Mouse (Mus musculus) spleen, embryonic (tissue): ENCODE measurements around the gene Plekho2.

Experiments
- CTCF ChIA-PET: fragments of 350-600 bp; sonication (Branson Sonifier 250); formaldehyde crosslinking; loops from one replicate; lab custom pipeline; 2022; lab: Charles Lee

Gene Plekho2

DNA sequence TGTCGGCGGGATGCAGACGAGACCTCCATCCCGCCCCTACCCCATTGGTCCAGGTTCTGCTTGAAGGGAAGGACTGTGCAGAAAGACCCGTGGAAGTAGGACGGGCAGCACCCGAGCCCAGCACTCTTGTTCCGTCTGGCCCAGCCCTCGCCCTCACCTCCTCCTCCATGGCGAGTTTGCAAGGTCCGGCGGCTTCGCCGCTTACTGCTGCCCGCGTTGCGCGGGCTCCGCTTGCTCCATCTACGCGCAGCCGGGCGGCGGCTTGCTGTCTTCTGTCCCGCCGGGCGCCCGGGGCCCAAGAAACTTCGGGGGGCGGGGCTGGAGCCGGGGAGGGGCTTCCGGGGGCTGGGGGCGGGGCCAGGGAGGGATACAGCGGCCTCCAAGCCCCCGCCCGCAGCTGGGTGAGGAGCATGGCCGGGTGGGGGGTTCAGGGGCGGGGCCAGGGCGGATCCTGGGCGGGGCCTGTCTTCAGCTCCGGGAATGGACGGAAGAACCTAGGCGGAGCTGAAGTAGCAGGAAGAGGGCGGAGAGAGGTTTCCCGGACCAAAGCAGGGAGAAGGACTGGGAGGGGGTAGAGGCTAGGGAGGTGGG lies at the start of gene Plekho2:
Gene Plekho2, minus strand, starts transcription at position 260 of the 591 bp plus-strand sequence.
- CTCF ChIA-PET, result interaction anchor here (0.7 to 1.2 kb wide), 3 partner anchors 30 to 506 kb away, joined by 3 to 4 read pairs (median 3); no protein-coding TSS in a partner anchor

DNA sequence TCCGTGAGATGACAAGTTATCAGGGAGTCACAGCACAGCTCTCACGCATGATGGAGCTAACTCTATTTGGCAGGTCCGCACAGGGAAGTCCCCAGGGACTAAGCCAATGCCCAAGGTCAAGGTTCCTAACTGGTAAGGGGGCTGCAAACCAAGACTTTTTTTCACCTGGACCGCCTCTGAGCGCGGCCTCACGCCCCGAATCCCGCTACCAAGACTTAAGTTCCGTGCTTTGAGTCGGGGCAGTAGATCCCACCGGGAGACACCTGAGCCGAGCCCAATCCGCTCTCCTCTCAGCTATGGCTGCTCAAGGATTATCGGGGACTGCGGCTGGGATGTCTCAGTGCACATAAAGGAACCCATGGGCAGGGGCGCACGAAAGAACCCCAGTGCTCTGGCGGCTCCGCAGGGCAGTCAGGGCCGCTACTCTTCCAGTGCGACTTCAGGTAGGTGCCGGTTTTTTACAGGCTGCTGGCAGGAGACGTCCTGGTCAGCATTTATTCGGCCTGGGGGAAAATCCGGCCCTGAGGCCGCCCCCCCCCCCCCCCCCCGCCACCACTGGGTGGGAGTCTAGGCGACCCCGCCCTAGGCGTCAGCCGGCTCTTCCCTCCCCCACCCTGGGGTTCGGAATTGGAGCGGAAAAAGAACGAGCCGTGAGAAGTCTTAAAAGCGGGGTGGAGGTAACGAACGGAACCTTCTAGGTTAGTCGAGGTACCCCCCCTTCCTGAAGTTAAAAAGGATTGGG lies 49.4 kb upstream of the Plekho2 start, which contains the start of gene Rbpms2:
Gene Rbpms2, plus strand, starts transcription at position 624 of the 742 bp plus-strand sequence.
- CTCF ChIA-PET, result interaction anchor here (0.6 kb wide), 2 partner anchors 53 to 245 kb away, joined by 4 to 5 read pairs; no protein-coding TSS in a partner anchor

- CTCF ChIA-PET, result no interaction called here
Measured at GRCm38 (mm10) chr9:65624266-65624665, 44.4 kb upstream of the Plekho2 start.

- CTCF ChIA-PET, result no interaction called here
Measured at GRCm38 (mm10) chr9:65622826-65623225, 43.0 kb upstream of the Plekho2 start.

DNA sequence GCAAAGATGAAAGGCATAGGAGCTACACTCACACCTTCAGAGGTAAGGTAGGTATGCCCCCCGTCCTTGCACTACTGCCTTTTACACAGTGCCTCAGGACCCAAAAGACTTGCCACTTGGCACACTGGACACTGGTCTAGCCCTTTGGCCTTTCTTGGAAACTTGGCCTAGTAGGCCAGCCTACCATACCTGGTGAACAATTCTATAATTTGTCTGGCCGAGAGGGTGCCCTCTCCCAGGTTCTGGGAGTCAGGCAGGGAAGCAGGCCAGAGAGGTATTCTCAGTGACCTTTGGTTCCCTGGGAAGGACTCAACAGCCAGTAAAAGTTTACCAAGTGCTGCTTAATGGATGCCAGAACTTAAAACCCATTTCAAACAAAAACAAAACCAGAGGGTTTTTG lies 41.8 kb upstream of the Plekho2 start:
- CTCF ChIA-PET, result no interaction called here

DNA sequence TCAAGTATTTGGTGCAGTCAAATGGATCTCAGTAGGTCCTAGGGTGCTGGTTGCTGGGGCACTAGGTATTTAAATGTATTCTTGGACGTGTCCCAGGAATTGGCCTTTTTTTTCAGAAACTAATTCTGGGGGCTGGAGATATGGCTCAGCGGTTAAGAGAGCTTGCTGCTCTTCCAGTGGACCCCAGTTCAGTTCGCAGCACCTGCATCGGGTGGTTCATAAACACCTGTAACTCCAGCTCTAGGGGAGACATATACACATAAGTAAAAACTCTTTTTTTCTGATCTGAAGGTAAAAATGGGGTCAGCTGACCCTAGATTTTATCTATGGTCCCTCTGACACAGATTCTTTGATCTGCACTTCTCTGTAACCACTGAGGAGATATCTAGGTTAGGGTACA lies 41.4 kb upstream of the Plekho2 start:
- CTCF ChIA-PET, result no interaction called here

DNA sequence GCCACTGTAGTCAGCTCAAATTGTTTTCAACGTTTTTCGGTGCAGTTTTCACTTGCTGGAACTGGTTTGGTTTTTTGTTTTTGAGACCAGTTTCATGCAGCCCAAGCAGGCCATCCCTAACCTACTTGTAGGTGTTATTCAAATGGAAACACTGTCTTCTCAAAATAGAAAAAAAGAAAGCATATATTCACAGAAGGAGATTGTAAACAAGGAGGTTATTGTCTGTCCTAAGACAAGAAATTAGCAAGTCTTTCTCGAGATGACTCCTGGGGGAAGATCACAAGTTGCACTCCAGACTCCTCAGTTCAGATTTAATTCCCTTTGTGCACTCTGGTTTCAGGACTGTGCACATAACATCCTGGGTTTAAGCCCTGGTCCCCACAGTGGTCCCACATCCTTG lies 39.5 kb upstream of the Plekho2 start:
- CTCF ChIA-PET, result no interaction called here

DNA sequence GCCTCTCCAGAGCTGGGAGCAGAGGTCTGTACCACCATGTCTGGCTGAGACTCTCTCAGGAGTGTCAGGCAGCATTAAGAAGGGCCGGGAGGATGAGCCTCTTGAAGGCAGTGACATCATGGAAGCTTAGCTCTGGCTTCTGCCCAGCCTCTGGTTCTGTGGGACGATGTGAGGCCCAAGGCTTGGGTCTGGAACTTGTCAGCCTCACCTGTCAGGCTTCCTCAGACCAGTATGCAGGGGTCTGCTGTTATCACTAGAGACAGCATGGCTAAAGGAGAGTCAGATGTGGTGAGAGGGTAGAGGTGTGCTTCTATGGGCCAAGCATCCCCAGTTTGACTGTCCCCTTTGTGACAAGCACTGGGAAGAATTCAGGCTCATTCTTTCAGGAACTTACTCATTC lies 33.3 kb upstream of the Plekho2 start:
- CTCF ChIA-PET, result interaction anchor here (0.6 to 0.8 kb wide), 2 partner anchors 14 to 246 kb away, joined by 5 read pairs; no protein-coding TSS in a partner anchor

DNA sequence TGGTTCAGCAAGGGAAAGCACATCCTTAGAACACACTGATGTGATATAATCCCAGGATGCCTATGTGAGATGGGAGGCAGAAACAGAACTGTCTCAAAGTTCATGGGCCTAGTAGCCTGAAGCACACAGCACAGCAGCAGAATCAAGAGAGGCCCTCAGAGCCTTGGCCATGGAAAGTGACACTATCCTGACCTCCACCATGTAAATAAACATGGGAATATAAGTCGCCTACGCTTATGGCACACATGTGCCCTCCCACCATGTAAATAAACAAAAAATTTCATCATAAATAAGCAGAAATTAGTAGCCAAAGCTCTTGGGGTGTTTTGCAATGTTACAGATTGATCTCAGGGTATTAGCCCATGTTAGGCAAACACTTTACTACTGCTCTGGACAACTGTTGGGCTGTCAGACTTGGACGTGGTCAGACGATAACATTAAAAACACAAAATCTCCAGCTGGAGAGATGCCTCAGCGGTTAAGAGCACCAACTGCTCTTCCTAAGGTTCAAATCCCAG lies 32.2 kb upstream of the Plekho2 start:
- CTCF ChIA-PET, result no interaction called here

- CTCF ChIA-PET, result interaction anchor here (0.5 kb wide), 1 partner anchor 1172 kb away, joined by 8 read pairs; no protein-coding TSS in a partner anchor
Measured at GRCm38 (mm10) chr9:65607120-65607519, 27.3 kb upstream of the Plekho2 start.

- CTCF ChIA-PET, result interaction anchor here (0.5 to 0.7 kb wide), 2 partner anchors 529 to 1171 kb away, joined by 6 to 8 read pairs; no protein-coding TSS in a partner anchor
Measured at GRCm38 (mm10) chr9:65606321-65607109, 26.7 kb upstream of the Plekho2 start.

DNA sequence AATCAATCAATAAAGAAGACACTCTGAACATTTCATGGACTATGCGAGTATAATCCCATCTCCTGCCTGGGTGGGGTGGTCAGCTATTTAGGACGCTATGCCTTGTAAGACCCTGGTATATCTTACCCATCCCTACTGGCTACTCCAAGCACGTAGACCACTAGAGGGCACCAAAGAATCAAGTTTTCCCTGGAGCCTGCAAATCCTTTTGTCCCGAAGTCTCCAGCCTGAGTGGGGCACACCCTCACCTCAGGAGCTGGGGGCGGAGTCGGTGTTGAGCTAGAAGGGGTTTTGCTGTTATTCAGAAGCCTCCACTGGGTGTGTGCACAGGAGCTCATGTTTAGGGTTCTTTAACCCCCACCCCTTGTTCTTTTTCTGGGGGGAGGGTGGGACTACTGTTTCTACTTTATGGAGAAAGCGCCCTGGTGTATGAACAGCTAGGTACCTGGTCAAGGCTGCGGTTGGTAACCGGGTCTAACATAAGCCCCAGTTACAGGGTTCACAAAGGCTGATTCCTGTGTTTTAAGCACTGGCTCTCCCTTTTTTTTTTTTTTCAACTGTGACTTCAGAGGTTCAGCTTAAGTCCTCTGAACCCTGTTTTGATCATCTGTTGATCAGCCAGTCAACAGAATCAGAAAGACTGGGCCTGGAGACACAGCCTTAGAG lies 25.8 kb upstream of the Plekho2 start:
- CTCF ChIA-PET, result interaction anchor here (0.7 to 1.0 kb wide), 2 partner anchors 15 to 530 kb away, joined by 3 to 6 read pairs; no protein-coding TSS in a partner anchor

DNA sequence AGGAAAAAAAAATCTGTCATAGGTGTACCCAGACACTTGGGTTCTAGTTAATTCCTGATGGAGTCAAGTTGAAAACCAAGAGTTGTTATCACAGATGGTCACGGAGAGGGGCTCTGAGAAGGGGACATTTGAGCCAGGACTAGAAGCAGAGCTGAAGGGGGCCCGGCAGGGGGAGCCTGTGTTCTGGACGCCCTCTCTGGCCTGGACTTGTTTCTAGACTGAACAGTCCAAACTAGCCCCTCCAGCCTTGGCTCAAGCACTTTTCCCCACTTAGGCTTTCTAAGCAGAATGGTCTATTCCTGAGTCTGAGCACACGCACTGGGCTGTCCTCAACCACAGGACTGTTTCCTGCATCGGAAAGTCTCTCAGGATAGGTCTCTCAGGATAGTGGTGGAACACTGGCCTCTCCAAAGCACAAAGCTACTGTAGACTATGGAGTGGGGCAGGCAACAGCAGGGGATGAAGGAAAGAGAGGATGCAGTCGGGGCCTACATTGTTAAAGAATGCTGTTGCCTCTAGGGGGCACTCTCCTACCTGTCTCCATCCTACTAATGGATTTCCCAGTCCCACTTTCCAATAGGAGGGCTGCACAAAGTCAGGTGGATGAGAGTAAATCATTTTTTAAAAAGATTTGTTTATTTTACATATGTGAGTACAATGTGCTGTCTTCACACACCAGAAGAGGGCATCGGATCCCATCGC lies 23.7 kb upstream of the Plekho2 start:
- CTCF ChIA-PET, result interaction anchor here (0.7 kb wide), 1 partner anchor 31 kb away, joined by 7 read pairs; no protein-coding TSS in a partner anchor

- CTCF ChIA-PET, result interaction anchor here (0.6 kb wide), 1 partner anchor 242 kb away, joined by 3 read pairs; no protein-coding TSS in a partner anchor
Measured at GRCm38 (mm10) chr9:65600951-65601350, 21.1 kb upstream of the Plekho2 start.

DNA sequence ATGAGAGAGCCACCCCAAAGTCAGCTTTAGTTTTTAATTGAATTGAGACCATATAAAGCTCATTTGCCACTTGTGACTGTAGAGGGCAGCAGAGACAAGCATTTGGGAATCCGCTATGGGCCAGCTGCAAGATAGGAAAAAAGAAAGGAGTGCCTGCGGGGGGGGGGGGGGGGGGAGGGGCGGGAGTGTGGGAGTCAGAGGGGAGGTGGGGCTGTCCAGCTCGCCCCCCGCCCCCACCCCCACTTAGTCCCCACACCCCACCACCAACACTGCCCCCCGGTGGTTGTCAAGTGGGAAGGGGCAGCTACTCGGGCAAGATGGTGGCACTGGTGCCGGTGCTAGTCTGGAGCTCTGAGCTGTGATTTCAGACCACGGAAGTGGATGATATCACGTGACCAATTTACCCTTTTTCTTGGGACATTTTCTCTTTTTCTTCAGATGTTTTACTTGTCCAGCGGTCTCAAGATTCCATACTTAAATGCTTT lies 19.0 kb upstream of the Plekho2 start:
- CTCF ChIA-PET, result interaction anchor here (0.6 to 1.1 kb wide), 2 partner anchors 66 to 70 kb away, joined by 3 to 5 read pairs; no protein-coding TSS in a partner anchor

DNA sequence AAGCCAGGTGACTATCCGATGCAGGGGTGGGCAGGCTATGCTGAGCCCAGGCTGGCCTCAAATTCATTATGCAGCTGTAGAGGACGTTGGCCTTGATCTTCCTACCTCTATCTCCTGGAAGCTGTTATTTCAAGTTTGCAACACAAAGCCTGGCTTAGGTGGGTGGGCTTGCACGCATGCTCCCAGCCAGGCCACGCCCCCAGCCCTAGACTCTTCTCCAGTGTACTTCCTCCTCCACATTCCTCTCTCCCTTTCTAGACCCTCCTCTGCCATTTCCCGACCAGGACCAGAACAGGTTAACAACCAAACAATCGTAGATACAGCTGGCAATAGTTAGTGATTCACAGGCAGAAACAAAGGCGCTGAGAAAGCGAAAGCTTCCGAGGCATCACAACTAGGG lies 13.8 kb upstream of the Plekho2 start:
- CTCF ChIA-PET, result interaction anchor here (0.6 kb wide), 1 partner anchor 20 kb away, joined by 10 read pairs; no protein-coding TSS in a partner anchor

DNA sequence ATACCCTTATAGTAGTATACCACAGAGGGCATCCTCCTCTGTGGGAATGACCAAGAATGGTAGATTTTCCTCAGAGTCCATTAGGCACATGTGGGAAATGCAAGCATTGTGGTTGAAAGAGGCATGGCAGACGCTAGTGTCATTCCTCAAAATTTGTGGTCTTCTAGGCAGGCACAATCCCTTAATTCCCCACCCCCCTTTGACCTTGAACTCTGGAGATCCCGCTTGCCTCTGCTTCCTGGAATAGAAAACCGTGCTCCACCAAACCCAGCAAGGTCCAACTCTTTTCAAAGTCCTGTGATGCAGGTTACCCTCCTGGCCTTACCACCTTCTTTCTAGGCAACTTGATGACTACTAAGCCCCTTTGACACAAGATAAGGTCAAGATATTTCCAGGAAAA lies 12.9 kb upstream of the Plekho2 start:
- CTCF ChIA-PET, result interaction anchor here (0.6 to 0.7 kb wide), 2 partner anchors 19 to 232 kb away, joined by 3 to 10 read pairs; no protein-coding TSS in a partner anchor

GRCm38 (mm10) chr9:65589091-65589490 lies 9.3 kb upstream of the Plekho2 start:
- CTCF ChIA-PET, result interaction anchor here (0.5 kb wide), 1 partner anchor 13 kb away, joined by 3 read pairs; no protein-coding TSS in a partner anchor

DNA sequence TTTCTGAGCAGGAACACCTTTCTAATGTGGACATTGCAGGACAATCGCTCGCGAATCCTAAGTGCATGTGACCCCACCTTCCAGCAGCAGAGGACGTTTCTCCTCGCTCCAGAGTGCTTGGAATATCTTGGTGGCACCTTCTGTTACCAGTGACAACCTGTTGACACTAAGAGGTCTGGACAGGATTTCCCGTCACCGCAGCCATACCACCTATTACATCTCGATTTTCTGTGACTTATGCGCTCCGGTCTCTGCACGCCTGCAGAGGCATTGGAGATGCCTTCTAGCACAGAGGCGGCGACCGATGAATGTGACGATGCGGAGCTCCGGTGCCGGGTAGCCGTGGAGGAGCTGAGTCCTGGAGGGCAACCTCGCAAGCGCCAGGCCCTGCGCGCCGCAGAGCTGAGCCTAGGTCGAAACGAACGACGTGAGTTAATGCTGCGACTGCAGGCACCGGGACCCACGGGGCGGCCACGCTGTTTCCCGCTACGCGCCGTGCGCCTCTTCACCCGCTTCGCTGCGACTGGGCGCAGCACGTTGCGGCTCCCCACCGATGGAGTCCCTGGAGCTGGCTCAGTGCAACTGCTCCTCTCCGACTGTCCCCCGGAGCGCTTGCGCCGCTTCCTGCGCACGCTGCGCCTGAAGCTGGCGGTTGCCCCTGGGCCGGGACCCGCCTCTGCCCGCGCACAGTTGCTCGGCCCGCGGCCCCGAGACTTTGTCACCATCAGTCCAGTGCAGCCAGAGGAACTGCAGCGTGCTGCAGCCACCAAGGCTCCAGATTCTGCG lies 7.9 kb upstream of the Plekho2 start:
- CTCF ChIA-PET, result no interaction called here
